Mouse (Mus musculus) heart, embryonic 16.5 days (tissue): ENCODE results near the gene Nxph4. TPM values are rescaled to one million over a fixed set of nuclear protein-coding genes. Genes with fewer than 3 reads are reported as not detected.

Experiments
- ATAC-seq: fragments of 200-750 bp; cut with Nextera tagmentation; replicated peaks from 2 replicates; pipeline ENCODE4 v1.8.0; 2017; ENCODE audit warnings: moderate number of reproducible peaks; ENCODE audit not compliant: insufficient read depth, low FRiP score; ENCODE audit errors: extremely low read depth
- H3K27ac ChIP-seq: fragments of 300-500 bp; sonication (generic); 2 replicates; pipeline ENCODE4 v1.5.1; 2014; ENCODE audit warnings: mild to moderate bottlenecking, low read length, control low read depth, moderate library complexity
- H3K27me3 ChIP-seq: fragments of 300-500 bp; sonication (generic); 2 replicates; pipeline ENCODE4 v1.6.1; 2014; ENCODE audit warnings: low read length, mixed read lengths; ENCODE audit not compliant: control insufficient read depth, insufficient read depth
- H3K36me3 ChIP-seq: fragments of 300-500 bp; sonication (generic); 2 replicates; pipeline ENCODE4 v1.6.1; 2014; ENCODE audit not compliant: control insufficient read depth, insufficient read depth
- H3K4me1 ChIP-seq: fragments of 300-500 bp; sonication (generic); 2 replicates; pipeline ENCODE4 v1.6.1; 2014; ENCODE audit warnings: low read length, mixed read lengths; ENCODE audit not compliant: control insufficient read depth, insufficient read depth
- H3K4me2 ChIP-seq: fragments of 300-500 bp; sonication (generic); 2 replicates; pipeline ENCODE4 v1.6.1; 2014; ENCODE audit warnings: low read depth, mild to moderate bottlenecking, control low read depth, low read length
- H3K4me3 ChIP-seq: fragments of 300-500 bp; sonication (generic); 2 replicates; pipeline ENCODE4 v1.5.1; 2014; ENCODE audit warnings: mild to moderate bottlenecking, control low read depth, low read length
- H3K9ac ChIP-seq: fragments of 300-500 bp; sonication (generic); 2 replicates; pipeline ENCODE4 v1.6.1; 2014; ENCODE audit warnings: low read length, control low read depth
- H3K9me3 ChIP-seq: fragments of 300-500 bp; sonication (generic); replicated peaks from 2 replicates; pipeline ENCODE4 v1.6.1; 2016; ENCODE audit warnings: low read length; ENCODE audit not compliant: control insufficient read depth
- WGBS: fragments of 180-500 bp; shearing (Covaris S2); extraction: QIAGEN DNeasy Blood & Tissue Kit; methylation state at CpG from one replicate; pipeline ENCODE4 v1.1.7; 2014; 5-methylcytosine and 5-hydroxymethylcytosine counted together
- polyA plus RNA-seq: library from polyadenylated mRNA; unstranded; fragments of >200 nt; fragmentation: Nextera tagmentation; extraction: Ambion mirVana; gene quantifications from 2 replicates; pipeline ENCODE4 v1.2.1, GENCODE M21; 2015

Gene Nxph4
- polyA plus RNA-seq, 1 experiment from 2014 or later = 1.4 TPM

- Histone ChIP-seq H3K4me1 (peaks cover 30% of the 10 kb centered on the region), H3K4me3 (peak overlapping the region; percentile 52), H3K27ac (no peak overlapping the region), H3K9ac (peak overlapping the region; percentile 23; the same call in 1 of the 2 replicates), H3K9me3 (no peaks in the 10 kb centered on the region), H3K27me3 (peaks cover 55% of the 10 kb centered on the region), H3K4me2 (peak overlapping the region; percentile 80), H3K36me3 (no peaks in the 10 kb centered on the region)
- 1% methylated on average over 35 of the region's 35 CpGs for WGBS
- ATAC-seq = peak; percentile 55; the same call in 1 of the 2 replicates
Measured at GRCm38 (mm10) chr10:127509051-127509836, 25.1 kb downstream of the Nxph4 start.

- H3K4me2 ChIP-seq = peak overlapping the region; percentile 80
- no peak overlapping the region; the same call in 1 of the 2 replicates for H3K4me3 ChIP-seq
- H3K27ac ChIP-seq = no peak overlapping the region
- no peak for ATAC-seq
- no peak overlapping the region for H3K9ac ChIP-seq
- no peaks in the 10 kb centered on the region for H3K9me3 ChIP-seq
- 7% methylated on average over 15 of the region's 15 CpGs for WGBS
- H3K4me1 ChIP-seq = peaks cover 23% of the 10 kb centered on the region
- no peaks in the 10 kb centered on the region for H3K36me3 ChIP-seq
- peaks cover 48% of the 10 kb centered on the region for H3K27me3 ChIP-seq
Measured at GRCm38 (mm10) chr10:127508239-127508638, 26.1 kb downstream of the Nxph4 start.

- Histone ChIP-seq H3K9me3 (no peaks in the 10 kb centered on the region), H3K4me2 (no peak within 1 kb of the TSS), H3K36me3 (peaks cover 40% of the 10 kb centered on the region), H3K27ac (no peak within 1 kb of the TSS), H3K4me3 (no peak within 1 kb of the TSS), H3K4me1 (no peaks in the 10 kb centered on the region), H3K9ac (no peak within 1 kb of the TSS), H3K27me3 (no peaks in the 10 kb centered on the region)
- no peak for ATAC-seq
- WGBS = 61% methylated on average over 13 of the region's 13 CpGs
Measured at GRCm38 (mm10) chr10:127500894-127501893, 33.2 kb downstream of the Nxph4 start, which contains the start of gene Stac3. Stac3 (plus strand) TSS chr10:127501686.

- Histone ChIP-seq H3K27ac (no peak overlapping the region), H3K27me3 (no peaks in the 10 kb centered on the region), H3K4me1 (no peaks in the 10 kb centered on the region), H3K4me3 (no peak overlapping the region), H3K9me3 (no peaks in the 10 kb centered on the region), H3K9ac (no peak overlapping the region), H3K36me3 (peaks cover 50% of the 10 kb centered on the region), H3K4me2 (no peak overlapping the region)
- WGBS = 85% methylated on average over 4 of the region's 4 CpGs
- no peak for ATAC-seq
Measured at GRCm38 (mm10) chr10:127500042-127500441, 34.3 kb downstream of the Nxph4 start.

- no peaks in the 10 kb centered on the region for H3K9me3 ChIP-seq
- H3K9ac ChIP-seq = no peak overlapping the region
- 84% methylated on average over 5 of the region's 5 CpGs for WGBS
- no peak overlapping the region for H3K4me3 ChIP-seq
- H3K4me2 ChIP-seq = no peak overlapping the region
- no peak overlapping the region for H3K27ac ChIP-seq
- no peaks in the 10 kb centered on the region for H3K27me3 ChIP-seq
- no peaks in the 10 kb centered on the region for H3K4me1 ChIP-seq
- no peak for ATAC-seq
- peaks cover 55% of the 10 kb centered on the region for H3K36me3 ChIP-seq
Measured at GRCm38 (mm10) chr10:127499516-127499915, 34.8 kb downstream of the Nxph4 start.

GRCm38 (mm10) chr10:127496156-127496555, 38.2 kb downstream of the Nxph4 start:
- no peak for ATAC-seq
- Histone ChIP-seq H3K4me2 (no peak overlapping the region), H3K27ac (no peak overlapping the region), H3K9ac (no peak overlapping the region), H3K9me3 (no peaks in the 10 kb centered on the region), H3K4me1 (no peaks in the 10 kb centered on the region), H3K4me3 (no peak overlapping the region), H3K27me3 (no peaks in the 10 kb centered on the region), H3K36me3 (peaks cover 68% of the 10 kb centered on the region)
- 82% methylated on average over 3 of the region's 3 CpGs for WGBS

- 67% methylated on average over 3 of the region's 3 CpGs for WGBS
- H3K27me3 ChIP-seq = no peaks in the 10 kb centered on the region
- no peak overlapping the region for H3K4me3 ChIP-seq
- no peak overlapping the region for H3K4me2 ChIP-seq
- H3K4me1 ChIP-seq = no peaks in the 10 kb centered on the region
- no peak for ATAC-seq
- H3K36me3 ChIP-seq = peaks cover 49% of the 10 kb centered on the region
- H3K9ac ChIP-seq = no peak overlapping the region
- no peaks in the 10 kb centered on the region for H3K9me3 ChIP-seq
- H3K27ac ChIP-seq = no peak overlapping the region
Measured at GRCm38 (mm10) chr10:127492118-127492517, 42.2 kb downstream of the Nxph4 start.

- Histone ChIP-seq H3K4me3 (no peak overlapping the region), H3K27me3 (no peaks in the 10 kb centered on the region), H3K27ac (no peak overlapping the region), H3K9me3 (no peaks in the 10 kb centered on the region), H3K9ac (no peak overlapping the region), H3K36me3 (peaks cover 41% of the 10 kb centered on the region), H3K4me2 (no peak overlapping the region), H3K4me1 (no peaks in the 10 kb centered on the region)
- ATAC-seq = no peak
- WGBS = 77% methylated on average over 8 of the region's 8 CpGs
Measured at GRCm38 (mm10) chr10:127491128-127491512, 43.2 kb downstream of the Nxph4 start.
